Mouse (Mus musculus) gastrocnemius, postnatal 14 days (tissue): ENCODE results near the gene Gm20867. TPM values are rescaled to one million over a fixed set of nuclear protein-coding genes. Genes with fewer than 3 reads are reported as not detected.
"Not testable (repeated sequence)": the region's sequence is repeated elsewhere in the genome, so short reads cannot be mapped to it uniquely, and the experiment has no call there.

ENCODE experiments used
- DNase-seq: peaks from one replicate; pipeline ENCODE4 v3.0.0; 2021; ENCODE audit warnings: mixed read lengths
- intact Hi-C: fragments of 180-260 bp; cut with DNase I; formaldehyde crosslinking; loops from one replicate; pipeline ENCODE4 v1.15.1; 2025; ENCODE audit warnings: low total_unique reads
- long read RNA-seq, 2 experiments: library from polyadenylated mRNA; stranded (forward); transcript quantifications; one replicate each; pipeline ENCODE4 v2.0.0; 2021
- total RNA-seq, 2 experiments: library from RNA; stranded (reverse); gene quantifications; 2 replicates each; pipeline ENCODE4 v1.2.3; 2021

Gene Gm20867
- total RNA-seq: not detected
- long read RNA-seq, experiment 1: 0 reads
- long read RNA-seq, experiment 2: 0 reads

DNA sequence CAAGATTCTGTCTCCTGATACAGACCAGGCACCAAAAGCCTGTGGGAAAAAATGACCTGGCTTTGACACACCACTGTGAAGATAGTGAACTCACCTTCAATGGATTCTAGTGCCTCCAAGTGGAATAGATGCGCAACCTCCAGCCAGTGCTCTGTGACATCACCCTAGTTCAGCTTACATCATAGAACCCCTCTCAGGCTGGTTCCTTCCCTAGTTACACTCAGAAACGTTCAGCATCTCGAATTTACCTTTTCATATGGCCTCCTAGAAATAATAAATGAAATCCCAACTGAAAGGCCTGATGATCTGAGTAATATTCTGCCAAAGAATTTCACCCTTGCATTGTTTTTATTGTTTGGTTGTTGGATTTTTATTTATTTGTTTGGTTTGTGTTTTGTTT is at the start of gene Gm20867:
Gene Gm20867 (minus strand): TSS at position 101 of the 400 bp plus-strand sequence.
- intact Hi-C loops: not testable (repeated sequence)

More for the DNA sequence above, at the start of gene Gm20867:
- not testable (repeated sequence) for DNase-seq

Other genes starting within 250 kb of the Gm20867 start
- gene Gm29564, start 249.8 kb upstream of the Gm20867 start, total RNA-seq: not detected